Mouse (Mus musculus): ENCODE results near the gene Tead1. TPM values are rescaled to one million over a fixed set of nuclear protein-coding genes. Genes with fewer than 3 reads are reported as not detected.
"Not testable (repeated sequence)": the region's sequence is repeated elsewhere in the genome, so short reads cannot be mapped to it uniquely, and the experiment has no call there.

Gene Tead1
- total RNA-seq, 2 experiments from 2014 or later = 12.8 to 14.6 TPM

GRCm38 (mm10) chr7:112922801-112923200 lies 243.7 kb downstream of the Tead1 start:
- intact Hi-C loops (cut with DNase I) = no loop called here
- no peak overlapping the region for H3K4me3 ChIP-seq
- TF ChIP-seq CTCF (IDR thresholded peaks at IDR 0.05) = no peak
- DNase-seq (ENCODE audit: extremely low spot score in 1 of 2, low spot score in 2 of 2) = no peak
- no peak overlapping the region for H3K27ac ChIP-seq

- Histone ChIP-seq H3K4me3 (no peak overlapping the region), H3K27ac (no peak overlapping the region)
- intact Hi-C loops (cut with DNase I) = no loop called here
- DNase-seq (ENCODE audit: extremely low spot score in 1 of 2, low spot score in 2 of 2) = no peak
- TF ChIP-seq CTCF (IDR thresholded peaks at IDR 0.05) = no peak
Observed at GRCm38 (mm10) chr7:112923712-112924111, 244.6 kb downstream of the Tead1 start.

GRCm38 (mm10) chr7:112930669-112931068 lies 251.6 kb downstream of the Tead1 start:
- DNase-seq (ENCODE audit: extremely low spot score in 1 of 2, low spot score in 2 of 2) = no peak
- Histone ChIP-seq H3K4me3 (no peak overlapping the region), H3K27ac (no peak overlapping the region)
- no peak for TF ChIP-seq CTCF (IDR thresholded peaks at IDR 0.05)
- intact Hi-C loops (cut with DNase I) = no loop called here

- DNase-seq (ENCODE audit: extremely low spot score in 1 of 2, low spot score in 2 of 2); intact Hi-C loops (cut with DNase I); H3K4me3 ChIP-seq; H3K27ac ChIP-seq: not testable (repeated sequence)
Observed at GRCm38 (mm10) chr7:112935876-112936275, 256.8 kb downstream of the Tead1 start.

GRCm38 (mm10) chr7:112937089-112937488 lies 258.0 kb downstream of the Tead1 start:
- intact Hi-C loops (cut with DNase I) = no loop called here
- H3K4me3 ChIP-seq = no peak overlapping the region
- no peak for DNase-seq (ENCODE audit: extremely low spot score in 1 of 2, low spot score in 2 of 2)
- no peak for TF ChIP-seq CTCF (IDR thresholded peaks at IDR 0.05)
- H3K27ac ChIP-seq = no peak overlapping the region

- H3K27ac ChIP-seq = no peak overlapping the region
- DNase-seq (ENCODE audit: extremely low spot score in 1 of 2, low spot score in 2 of 2) = no peak
- no peak for TF ChIP-seq CTCF (IDR thresholded peaks at IDR 0.05)
- no peak overlapping the region for H3K4me3 ChIP-seq
- intact Hi-C loops (cut with DNase I) = no loop called here
Observed at GRCm38 (mm10) chr7:112938959-112939358, 259.8 kb downstream of the Tead1 start.

- intact Hi-C loops (cut with DNase I) = no loop called here
Observed at GRCm38 (mm10) chr7:112942567-112942966, 263.4 kb downstream of the Tead1 start.

GRCm38 (mm10) chr7:112943056-112943455 lies 263.9 kb downstream of the Tead1 start:
- intact Hi-C loops (cut with DNase I) = no loop called here
- no peak for TF ChIP-seq CTCF (IDR thresholded peaks at IDR 0.05)
- H3K27ac ChIP-seq = no peak overlapping the region
- H3K4me3 ChIP-seq = no peak overlapping the region
- no peak for DNase-seq (ENCODE audit: extremely low spot score in 1 of 2, low spot score in 2 of 2)

More at GRCm38 (mm10) chr7:112942567-112942966, 263.4 kb downstream of the Tead1 start:
- no peak for TF ChIP-seq CTCF (IDR thresholded peaks at IDR 0.05)
- H3K27ac ChIP-seq = no peak overlapping the region
- H3K4me3 ChIP-seq = no peak overlapping the region
- DNase-seq (ENCODE audit: extremely low spot score in 1 of 2, low spot score in 2 of 2) = no peak

GRCm38 (mm10) chr7:112946706-112947105 lies 267.6 kb downstream of the Tead1 start:
- H3K4me3 ChIP-seq = no peak overlapping the region
- TF ChIP-seq CTCF (IDR thresholded peaks at IDR 0.05) = no peak
- no peak overlapping the region for H3K27ac ChIP-seq
- intact Hi-C loops (cut with DNase I) = no loop called here
- DNase-seq (ENCODE audit: extremely low spot score in 1 of 2, low spot score in 2 of 2) = no peak

- Histone ChIP-seq H3K27ac (no peak within 1 kb of the TSS), H3K4me3 (peak within 1 kb of the TSS; percentile 29)
- peak; percentile 24 to 32 for DNase-seq (ENCODE audit: extremely low spot score in 1 of 2, low spot score in 2 of 2)
- TF ChIP-seq CTCF (IDR thresholded peaks at IDR 0.05) = no peak
- intact Hi-C loops (cut with DNase I) = no loop called here
Observed at GRCm38 (mm10) chr7:112953777-112954291, 274.7 kb downstream of the Tead1 start, which contains the start of gene Rassf10. TSS of gene Rassf10 (plus strand) at chr7:112953962.

- DNase-seq (ENCODE audit: extremely low spot score in 1 of 2, low spot score in 2 of 2) = peak in 1 of 2 experiments; percentile 13
- H3K27ac ChIP-seq = no peak overlapping the region
- TF ChIP-seq CTCF (IDR thresholded peaks at IDR 0.05) = no peak
- H3K4me3 ChIP-seq = peak overlapping the region; percentile 29
- intact Hi-C loops (cut with DNase I) = no loop called here
Observed at GRCm38 (mm10) chr7:112954351-112955102, 275.4 kb downstream of the Tead1 start.

- intact Hi-C loops (cut with DNase I) = no loop called here
- Histone ChIP-seq H3K27ac (no peak overlapping the region), H3K4me3 (peak overlapping the region; percentile 29)
- peak in 1 of 2 experiments; percentile 16 for DNase-seq (ENCODE audit: extremely low spot score in 1 of 2, low spot score in 2 of 2)
- no peak; the same call in none of the 2 replicates for TF ChIP-seq CTCF (IDR thresholded peaks at IDR 0.05)
Observed at GRCm38 (mm10) chr7:112955103-112955827, 276.1 kb downstream of the Tead1 start.

Data from left cerebral cortex, adult 2 months (tissue).